Mouse (Mus musculus) lung, postnatal 0 days (tissue): ENCODE measurements around the gene Fgf9.

Experiments used
- CTCF ChIP-seq: IDR thresholded peaks from 2 replicates; pipeline ENCODE4 v1.5.1; 2016; ENCODE audit warnings: antibody characterized with exemption, mild to moderate bottlenecking
- EP300 ChIP-seq: IDR thresholded peaks from 2 replicates; pipeline ENCODE4 v1.6.1; 2016; ENCODE audit warnings: antibody characterized with exemption, mild to moderate bottlenecking, control low read depth

GRCm38 (mm10) chr14:58050691-58051090 lies 19.7 kb upstream of the Fgf9 start:
- TF ChIP-seq EP300 (no peak), CTCF (no peak)
